In genomic region chr1:163057363-163057762, GRCm38 (mm10) we compare ENCODE assay signal across 12 mouse cellular contexts. TPM values are rescaled to one million over a fixed set of nuclear protein-coding genes. Genes with fewer than 3 reads are reported as not detected.
DNase-seq lines count a peak whose midpoint lies in the region; ATAC-seq and TF ChIP-seq lines count a peak whose summit lies in the region.
"Had no signal": no experiment of that assay in that cellular context is flagged by ENCODE, and none has a peak within 500 bp of the region (broad histone marks: within the 10 kb centered on the region; RNA-seq: fewer than 3 reads in every experiment).

No protein-coding gene starts in this region.

- peak; percentile 79 for TF ChIP-seq CTCF in kidney, postnatal 0 days (IDR thresholded peaks at IDR 0.05; ENCODE audit: low read depth)

- no peak overlapping the region for H3K9ac ChIP-seq in heart, embryonic 12.5 days
- H3K9ac ChIP-seq in kidney, postnatal 0 days (ENCODE audit: low read depth, low read length): no peak overlapping the region
- H3K9ac ChIP-seq: midbrain, embryonic 13.5 days had no signal

- H3K4me2 ChIP-seq in heart, embryonic 12.5 days: no peak overlapping the region
- H3K4me2 ChIP-seq in kidney, postnatal 0 days (ENCODE audit: low read length): no peak overlapping the region
- H3K4me2 ChIP-seq: midbrain, embryonic 13.5 days had no signal

- H3K27me3 ChIP-seq in heart, embryonic 12.5 days (replicated peaks): no peaks in the 10 kb centered on the region
- no peaks in the 10 kb centered on the region for H3K27me3 ChIP-seq in kidney, postnatal 0 days (ENCODE audit: insufficient read depth, low read length)
- H3K27me3 ChIP-seq: midbrain, embryonic 13.5 days had no signal

- peak; percentile 10 for DNase-seq in heart, adult 8-10 months (ENCODE audit: low spot score)
- peak; percentile 5 for DNase-seq in 3134 (ENCODE audit: extremely low read depth, insufficient read length, low spot score)
- DNase-seq in NIH3T3 (ENCODE audit: low read depth): peak; percentile 69
- DNase-seq in kidney, postnatal 0 days (ENCODE audit: low spot score): peak; percentile 65
- DNase-seq in right cerebral cortex, adult 18-20 months: no peak
- no peak for DNase-seq in gastrocnemius, postnatal 14 days
- no peak for DNase-seq in right cerebral cortex, adult 2 months (ENCODE audit: low spot score in 2 of 2)

- ATAC-seq in heart, embryonic 12.5 days (ENCODE audit: insufficient number of reproducible peaks, low FRiP score): no peak
- ATAC-seq in kidney, postnatal 0 days (replicated peaks; ENCODE audit: low FRiP score, low read depth): no peak
- ATAC-seq: midbrain, embryonic 13.5 days had no signal

- no peak overlapping the region for H3K27ac ChIP-seq in heart, embryonic 12.5 days (ENCODE audit: poor library complexity, severe bottlenecking)
- H3K27ac ChIP-seq in kidney, postnatal 0 days: no peak overlapping the region
- H3K27ac ChIP-seq: midbrain, embryonic 13.5 days had no signal

- no peaks in the 10 kb centered on the region for H3K9me3 ChIP-seq in heart, embryonic 12.5 days (replicated peaks)
- H3K9me3 ChIP-seq in kidney, postnatal 0 days (replicated peaks; ENCODE audit: low read length): no peaks in the 10 kb centered on the region
- H3K9me3 ChIP-seq: midbrain, embryonic 13.5 days had no signal

- no peaks in the 10 kb centered on the region for H3K36me3 ChIP-seq in heart, embryonic 12.5 days
- H3K36me3 ChIP-seq in kidney, postnatal 0 days (ENCODE audit: insufficient read depth, low read length): no peaks in the 10 kb centered on the region
- H3K36me3 ChIP-seq: midbrain, embryonic 13.5 days had no signal

- WGBS in heart, embryonic 12.5 days: 52% methylated on average over 2 of the region's 2 CpGs
- 38% methylated on average over 2 of the region's 2 CpGs for WGBS in kidney, postnatal 0 days

- intact Hi-C loops in gastrocnemius, postnatal 14 days (cut with DNase I; ENCODE audit: low total_unique reads): loop anchor here (10.0 kb wide), 2 partner anchors 153 to 243 kb away; partner anchors contain the start of gene Fmo4

- H3K4me1 ChIP-seq in heart, embryonic 12.5 days (replicated peaks): no peaks in the 10 kb centered on the region
- no peaks in the 10 kb centered on the region for H3K4me1 ChIP-seq in kidney, postnatal 0 days (replicated peaks; ENCODE audit: insufficient read depth, low read length)
- H3K4me1 ChIP-seq: midbrain, embryonic 13.5 days had no signal

- H3K4me3 ChIP-seq in heart, embryonic 12.5 days: no peak overlapping the region
- no peak overlapping the region for H3K4me3 ChIP-seq in kidney, postnatal 0 days (replicated peaks; ENCODE audit: low read depth, low read length)
- H3K4me3 ChIP-seq: midbrain, embryonic 13.5 days had no signal

RNA-seq across cellular contexts. Expression of gene Mroh9, which starts 28.1 kb away (rescaled TPM):
- total RNA-seq in heart, adult 8-10 months (2022): not detected
- polyA plus RNA-seq in heart, embryonic 12.5 days (2016; fragmentation: Nextera tagmentation; extraction: Ambion mirVana): not detected in 2 replicates
- polyA plus RNA-seq in kidney, postnatal 0 days (2015; fragmentation: Nextera tagmentation; extraction: Ambion mirVana): not detected in 2 replicates
- not detected for total RNA-seq in gastrocnemius, postnatal 14 days (2021)
- total RNA-seq: layer of hippocampus, adult 18-20 months had no signal
- polyA plus RNA-seq: frontal cortex, adult 2 months; midbrain, embryonic 13.5 days; stomach, embryonic 14.5 days had no signal

Comparison
In these comparisons a context has a peak if more than half of its experiments do, and no peak if none do; other contexts are left out.
1. DNase-seq: peak in heart, adult 8-10 months (single experiment), 3134 (single experiment), NIH3T3 (single experiment) and kidney, postnatal 0 days (single experiment); none in right cerebral cortex, adult 18-20 months (single experiment), gastrocnemius, postnatal 14 days (single experiment) and right cerebral cortex, adult 2 months (0 of 2).